18 mouse cellular contexts compared by ENCODE assay signal in genomic region chr16:88187433-88188037, GRCm38 (mm10).
A peak's percentile ranks its signal among the peaks of the same experiment; 100 is the strongest.
DNase-seq lines count a peak whose midpoint lies in the region; ATAC-seq and TF ChIP-seq lines count a peak whose summit lies in the region.
"Had no signal": no experiment of that assay in that cellular context is flagged by ENCODE, and none has a peak within 500 bp of the region (broad histone marks: within the 10 kb centered on the region; RNA-seq: fewer than 3 reads in every experiment).

No protein-coding gene starts in this region.

- no peaks in the 10 kb centered on the region for H3K4me1 ChIP-seq in neural tube, embryonic 13.5 days (replicated peaks)
- H3K4me1 ChIP-seq in embryonic fibroblast, embryonic 13.5 days (ENCODE audit: control insufficient read depth, insufficient read depth, low read length) = no peaks in the 10 kb centered on the region
- H3K4me1 ChIP-seq: embryonic facial prominence, embryonic 12.5 days; heart, embryonic 15.5 days; limb, embryonic 10.5 days; lung, embryonic 15.5 days had no signal

- H3K27me3 ChIP-seq in neural tube, embryonic 13.5 days = no peaks in the 10 kb centered on the region
- H3K27me3 ChIP-seq: embryonic facial prominence, embryonic 12.5 days; heart, embryonic 15.5 days; lung, embryonic 15.5 days had no signal

- H3K4me2 ChIP-seq in neural tube, embryonic 13.5 days = no peak overlapping the region
- H3K4me2 ChIP-seq: embryonic facial prominence, embryonic 12.5 days; heart, embryonic 15.5 days; liver, embryonic 11.5 days; lung, embryonic 15.5 days had no signal

- intact Hi-C loops in heart, postnatal 10 days (cut with DNase I) = no loop called here

- no peak for TF ChIP-seq POLR2A in embryonic fibroblast, embryonic 13.5 days (IDR thresholded peaks at IDR 0.05; ENCODE audit: low read depth, low read length)

- no peak overlapping the region for H3K27ac ChIP-seq in neural tube, embryonic 13.5 days (replicated peaks)
- peak overlapping the region; percentile 76 for H3K27ac ChIP-seq in embryonic fibroblast, embryonic 13.5 days (ENCODE audit: insufficient read depth, low read length)
- H3K27ac ChIP-seq: embryonic facial prominence, embryonic 12.5 days; heart, adult 2 months; heart, embryonic 15.5 days; limb, embryonic 10.5 days; lung, embryonic 15.5 days; macrophage had no signal

- 67% methylated on average over 6 of the region's 6 CpGs for WGBS in neural tube, embryonic 13.5 days

- no peaks in the 10 kb centered on the region for H3K9me3 ChIP-seq in neural tube, embryonic 13.5 days
- H3K9me3 ChIP-seq: embryonic facial prominence, embryonic 12.5 days; heart, embryonic 15.5 days; limb, embryonic 10.5 days; lung, embryonic 15.5 days had no signal

- no peak overlapping the region for H3K4me3 ChIP-seq in neural tube, embryonic 13.5 days
- no peak overlapping the region for H3K4me3 ChIP-seq in embryonic fibroblast, embryonic 13.5 days (ENCODE audit: insufficient read depth, low read length)
- H3K4me3 ChIP-seq: embryonic facial prominence, embryonic 12.5 days; heart, adult 2 months; heart, embryonic 15.5 days; limb, embryonic 10.5 days; lung, embryonic 15.5 days had no signal

- H3K36me3 ChIP-seq in neural tube, embryonic 13.5 days = no peaks in the 10 kb centered on the region
- H3K36me3 ChIP-seq: embryonic facial prominence, embryonic 12.5 days; heart, embryonic 15.5 days; limb, embryonic 10.5 days; lung, embryonic 15.5 days had no signal

- 0 out of 2 replicates have a peak, but pooled peaks have one; percentile 47 for ATAC-seq in neural tube, embryonic 13.5 days (ENCODE audit: low read depth)

- TF ChIP-seq CTCF in embryonic fibroblast, embryonic 13.5 days (IDR thresholded peaks at IDR 0.05; ENCODE audit: borderline replicate concordance, insufficient read depth, low read length) = no peak

- H3K9ac ChIP-seq in neural tube, embryonic 13.5 days = no peak overlapping the region
- H3K9ac ChIP-seq: embryonic facial prominence, embryonic 12.5 days; heart, embryonic 15.5 days; lung, embryonic 15.5 days had no signal

- DNase-seq in frontal cortex, adult 2 months (ENCODE audit: extremely low spot score in 1 of 2, low spot score in 1 of 2) = peak; percentile 18 to 55
- DNase-seq in frontal cortex, postnatal 25 days (ENCODE audit: low spot score in 2 of 2) = no peak
- DNase-seq in neural tube, embryonic 10.5 days (ENCODE audit: extremely low spot score, low spot score) = no peak
- no peak for DNase-seq in heart, postnatal 10 days
- no peak for DNase-seq in cerebellum, postnatal 4 days (ENCODE audit: low spot score in 2 of 2)
- DNase-seq: cerebellum, postnatal 25 days; gastrocnemius, postnatal 14 days; heart, adult 2 months; kidney, postnatal 4 days; thymus, adult 18-20 months had no signal

Comparison
In these comparisons a context has a peak if more than half of its experiments do, and no peak if none do; other contexts are left out.
1. DNase-seq: peak in frontal cortex, adult 2 months (2 of 2); none in frontal cortex, postnatal 25 days (0 of 2), neural tube, embryonic 10.5 days (single experiment), heart, postnatal 10 days (0 of 2) and cerebellum, postnatal 4 days (0 of 2).